Mouse (Mus musculus) brain, embryonic 14.5 days (tissue): ENCODE data around the gene Dennd6b.

Source experiments
- CTCF ChIP-seq: fragments of 200-500 bp; IDR thresholded peaks from 2 replicates; pipeline ENCODE4 v1.5.1; 2012; ENCODE audit warnings: inconsistent platforms, mild to moderate bottlenecking, moderate library complexity, borderline replicate concordance; ENCODE audit not compliant: insufficient read depth, insufficient read length; ENCODE audit errors: extremely low read depth
- POLR2A ChIP-seq: fragments of 200-500 bp; IDR thresholded peaks from 2 replicates; pipeline ENCODE4 v1.6.1; 2012; ENCODE audit warnings: mild to moderate bottlenecking, inconsistent platforms, borderline replicate concordance; ENCODE audit not compliant: poor library complexity, insufficient read depth, insufficient read length, severe bottlenecking; ENCODE audit errors: extremely low read depth

- TF ChIP-seq CTCF, result no peak
- no peak for TF ChIP-seq POLR2A
Measured at GRCm38 (mm10) chr15:89158516-89158915, 37.8 kb downstream of the Dennd6b start.
